Mouse (Mus musculus): ENCODE measurements around the gene Gpr21.

- no peak for TF ChIP-seq POLR2A (IDR thresholded peaks at IDR 0.05; ENCODE audit: insufficient read length, low read depth)
- TF ChIP-seq E2F4 (IDR thresholded peaks at IDR 0.05; ENCODE audit: insufficient read depth), result no peak
- no peak for TF ChIP-seq TCF3 (IDR thresholded peaks at IDR 0.05; ENCODE audit: insufficient read length, low read depth)
- TF ChIP-seq USF1 (IDR thresholded peaks at IDR 0.05; ENCODE audit: low read depth), result no peak
- TF ChIP-seq MYOD1 (IDR thresholded peaks at IDR 0.05; ENCODE audit: control insufficient read depth in 1 of 3, insufficient read length in 2 of 3, low read depth in 2 of 3), result no peak
- no peak for TF ChIP-seq TCF12 (IDR thresholded peaks at IDR 0.05; ENCODE audit: insufficient read depth, poor library complexity, severe bottlenecking)
- no peak for TF ChIP-seq CEBPB (IDR thresholded peaks at IDR 0.05; ENCODE audit: insufficient read depth, poor library complexity, severe bottlenecking)
- no peak for TF ChIP-seq MYOG (IDR thresholded peaks at IDR 0.05; ENCODE audit: control insufficient read depth in 1 of 3, insufficient read depth in 1 of 3, insufficient read length in 2 of 3, low read depth in 2 of 3)
- TF ChIP-seq POLR2AphosphoS2 (IDR thresholded peaks at IDR 0.05; ENCODE audit: insufficient read length, low read depth), result no peak
- no peak for TF ChIP-seq MAX (IDR thresholded peaks at IDR 0.05; ENCODE audit: low read depth)
- TF ChIP-seq REST (IDR thresholded peaks at IDR 0.05; ENCODE audit: insufficient read depth, insufficient read length), result no peak
Measured at GRCm38 (mm10) chr2:37497321-37497720, 18.8 kb upstream of the Gpr21 start.

All from myocyte (in vitro differentiated cells).